9 mouse cellular contexts compared by ENCODE assay signal in genomic region chr5:111755330-111755729, GRCm38 (mm10). TPM values are rescaled to one million over a fixed set of nuclear protein-coding genes. Genes with fewer than 3 reads are reported as not detected.
DNase-seq lines count a peak whose midpoint lies in the region; ATAC-seq lines count a peak whose summit lies in the region.
"Had no signal": no experiment of that assay in that cellular context is flagged by ENCODE, and none has a peak within 500 bp of the region (broad histone marks: within the 10 kb centered on the region; RNA-seq: fewer than 3 reads in every experiment).

No protein-coding gene starts in this region.

- H3K27me3 ChIP-seq in heart, embryonic 16.5 days (ENCODE audit: control insufficient read depth, insufficient read depth, low read length) = no peaks in the 10 kb centered on the region; the same call in none of the 2 replicates
- H3K27me3 ChIP-seq in hindbrain, embryonic 14.5 days (ENCODE audit: control insufficient read depth, insufficient read depth, low read length) = no peaks in the 10 kb centered on the region
- H3K27me3 ChIP-seq in midbrain, embryonic 14.5 days (ENCODE audit: control insufficient read depth, insufficient read depth, low read length) = no peaks in the 10 kb centered on the region

- peaks cover 6% of the 10 kb centered on the region; the same call in 1 of the 2 replicates for H3K4me1 ChIP-seq in heart, embryonic 16.5 days (ENCODE audit: control insufficient read depth, insufficient read depth, low read length)
- peaks cover 13% of the 10 kb centered on the region; the same call in 1 of the 2 replicates for H3K4me1 ChIP-seq in hindbrain, embryonic 14.5 days (replicated peaks; ENCODE audit: control insufficient read depth, insufficient read depth, low read length)
- peaks cover 29% of the 10 kb centered on the region for H3K4me1 ChIP-seq in midbrain, embryonic 14.5 days (ENCODE audit: control insufficient read depth, insufficient read depth, low read length)

- no peak for ATAC-seq in heart, embryonic 16.5 days (replicated peaks; ENCODE audit: extremely low read depth, insufficient read depth, low FRiP score)
- peak; percentile 38; the same call in 1 of the 2 replicates for ATAC-seq in hindbrain, embryonic 14.5 days (ENCODE audit: low FRiP score)
- peak; percentile 73; the same call in 1 of the 2 replicates for ATAC-seq in midbrain, embryonic 14.5 days (ENCODE audit: low FRiP score, low TSS enrichment)

- no peaks in the 10 kb centered on the region for H3K9me3 ChIP-seq in heart, embryonic 16.5 days (replicated peaks; ENCODE audit: control insufficient read depth, low read length)
- H3K9me3 ChIP-seq in hindbrain, embryonic 14.5 days (ENCODE audit: control insufficient read depth, low read length) = no peaks in the 10 kb centered on the region
- H3K9me3 ChIP-seq in midbrain, embryonic 14.5 days (ENCODE audit: control insufficient read depth, low read length) = no peaks in the 10 kb centered on the region

- H3K4me3 ChIP-seq in heart, embryonic 16.5 days (ENCODE audit: low read length) = no peak overlapping the region
- no peak overlapping the region for H3K4me3 ChIP-seq in hindbrain, embryonic 14.5 days (replicated peaks; ENCODE audit: low read length)
- no peak overlapping the region for H3K4me3 ChIP-seq in midbrain, embryonic 14.5 days (replicated peaks; ENCODE audit: low read depth, low read length)

- no peak for DNase-seq in heart, adult 18-20 months
- DNase-seq in ZHBTc4 (ENCODE audit: low read depth, low spot score) = peak; percentile 87
- peak; percentile 58 for DNase-seq in hindbrain, embryonic 14.5 days (ENCODE audit: low spot score)
- DNase-seq in midbrain, embryonic 14.5 days = peak; percentile 84
- no peak for DNase-seq in spleen, adult 12 weeks (ENCODE audit: low spot score)
- DNase-seq in spleen, postnatal 4 days (ENCODE audit: low spot score in 2 of 2) = no peak
- no peak for DNase-seq in urinary bladder, postnatal 36 days (ENCODE audit: low spot score in 2 of 2)

- H3K9ac ChIP-seq in heart, embryonic 16.5 days (ENCODE audit: low read length) = no peak overlapping the region
- H3K9ac ChIP-seq in hindbrain, embryonic 14.5 days = no peak overlapping the region
- no peak overlapping the region for H3K9ac ChIP-seq in midbrain, embryonic 14.5 days (replicated peaks; ENCODE audit: low read length)

- 9% methylated on average over 5 of the region's 5 CpGs for WGBS in heart, embryonic 16.5 days
- 9% methylated on average over 5 of the region's 5 CpGs for WGBS in hindbrain, embryonic 14.5 days
- 8% methylated on average over 5 of the region's 5 CpGs for WGBS in midbrain, embryonic 14.5 days

- H3K27ac ChIP-seq in heart, embryonic 16.5 days (ENCODE audit: low read length) = no peak overlapping the region; the same call in 1 of the 2 replicates
- H3K27ac ChIP-seq in hindbrain, embryonic 14.5 days = peak overlapping the region; percentile 75
- peak overlapping the region; percentile 90 for H3K27ac ChIP-seq in midbrain, embryonic 14.5 days (replicated peaks; ENCODE audit: low read depth, low read length)

- H3K4me2 ChIP-seq in heart, embryonic 16.5 days (ENCODE audit: low read depth, low read length) = peak overlapping the region; percentile 56
- peak overlapping the region; percentile 30 for H3K4me2 ChIP-seq in hindbrain, embryonic 14.5 days (replicated peaks)
- peak overlapping the region; percentile 48 for H3K4me2 ChIP-seq in midbrain, embryonic 14.5 days (ENCODE audit: low read length)

- H3K36me3 ChIP-seq in heart, embryonic 16.5 days (ENCODE audit: control insufficient read depth, insufficient read depth) = no peaks in the 10 kb centered on the region
- H3K36me3 ChIP-seq in hindbrain, embryonic 14.5 days (replicated peaks; ENCODE audit: control insufficient read depth, insufficient read depth) = no peaks in the 10 kb centered on the region
- no peaks in the 10 kb centered on the region for H3K36me3 ChIP-seq in midbrain, embryonic 14.5 days (ENCODE audit: control insufficient read depth, insufficient read depth, low read length)

RNA-seq across cellular contexts. Expression of gene Gm26897, which starts 21.6 kb away (rescaled TPM):
- polyA plus RNA-seq in heart, embryonic 16.5 days (2015; fragmentation: Nextera tagmentation; extraction: Ambion mirVana) = not detected in 2 replicates
- total RNA-seq in heart, adult 18-20 months (2021) = not detected
- polyA plus RNA-seq in hindbrain, embryonic 14.5 days (2014; fragmentation: Nextera tagmentation; extraction: Ambion mirVana) = not detected in 2 replicates
- not detected in 2 replicates for polyA plus RNA-seq in midbrain, embryonic 14.5 days (2014; fragmentation: Nextera tagmentation; extraction: Ambion mirVana)
- total RNA-seq: layer of hippocampus, adult 18-20 months had no signal

Comparison
In these comparisons a context has a peak if more than half of its experiments do, and no peak if none do; other contexts are left out.
1. DNase-seq: peak in ZHBTc4 (single experiment), hindbrain, embryonic 14.5 days (single experiment) and midbrain, embryonic 14.5 days (single experiment); none in heart, adult 18-20 months (0 of 2), spleen, adult 12 weeks (single experiment), spleen, postnatal 4 days (0 of 2) and urinary bladder, postnatal 36 days (0 of 2).
2. Peak in every context shown above with its lines, with median percentiles within 50 percentile points of each other: H3K4me2 ChIP-seq.